Mouse (Mus musculus) liver, postnatal 0 days (tissue): ENCODE measurements around the gene Top1. TPM values are rescaled to one million over a fixed set of nuclear protein-coding genes. Genes with fewer than 3 reads are reported as not detected.

Experiments used
- ATAC-seq: fragments of 200-750 bp; cut with Nextera tagmentation; 2 replicates; pipeline ENCODE4 v1.8.0; 2017; ENCODE audit warnings: mild to moderate bottlenecking, moderate library complexity
- DNase-seq: peaks from one replicate; pipeline ENCODE4 v3.0.0-alpha.2; 2016
- H3K27ac ChIP-seq: fragments of 300-500 bp; sonication (generic); 2 replicates; pipeline ENCODE4 v1.5.1; 2014; ENCODE audit warnings: antibody characterized with exemption, moderate library complexity, mild to moderate bottlenecking, low read depth
- H3K27me3 ChIP-seq: fragments of 300-500 bp; sonication (generic); 2 replicates; pipeline ENCODE4 v1.6.1; 2014; ENCODE audit warnings: low read length, control low read depth, mixed read lengths; ENCODE audit not compliant: insufficient read depth
- H3K36me3 ChIP-seq: fragments of 300-500 bp; sonication (generic); replicated peaks from 2 replicates; pipeline ENCODE4 v1.6.1; 2014; ENCODE audit warnings: mild to moderate bottlenecking, control low read depth, low read length, moderate library complexity, mixed read lengths; ENCODE audit not compliant: insufficient read depth
- H3K4me1 ChIP-seq: fragments of 300-500 bp; sonication (generic); 2 replicates; pipeline ENCODE4 v1.6.1; 2014; ENCODE audit warnings: antibody characterized with exemption, mild to moderate bottlenecking, control low read depth; ENCODE audit not compliant: insufficient read depth
- H3K4me2 ChIP-seq: fragments of 300-500 bp; sonication (generic); 2 replicates; pipeline ENCODE4 v1.6.1; 2014; ENCODE audit warnings: low read depth, mild to moderate bottlenecking, low read length, moderate library complexity, mixed read lengths
- H3K4me3 ChIP-seq: fragments of 300-500 bp; sonication (generic); 2 replicates; pipeline ENCODE4 v1.5.1; 2014; ENCODE audit warnings: low read depth, low read length
- H3K9ac ChIP-seq: fragments of 300-500 bp; sonication (generic); replicated peaks from 2 replicates; pipeline ENCODE4 v1.6.1; 2014; ENCODE audit warnings: mild to moderate bottlenecking, moderate library complexity
- H3K9me3 ChIP-seq: fragments of 300-500 bp; sonication (generic); 2 replicates; pipeline ENCODE4 v1.6.1; 2016; ENCODE audit warnings: mild to moderate bottlenecking, control low read depth, low read length, mixed read lengths
- CTCF ChIP-seq: sonication (generic); IDR thresholded peaks from 2 replicates; pipeline ENCODE4 v1.5.1; 2016; ENCODE audit warnings: antibody characterized with exemption, low read depth
- EP300 ChIP-seq: IDR thresholded peaks from 2 replicates; pipeline ENCODE4 v1.6.1; 2016; ENCODE audit warnings: antibody characterized with exemption, low read depth, mild to moderate bottlenecking
- WGBS: fragments of 180-500 bp; shearing (Covaris S2); extraction: QIAGEN DNeasy Blood & Tissue Kit; methylation state at CpG from one replicate; pipeline ENCODE4 v1.1.7; 2014; ENCODE audit not compliant: insufficient replicate concordance; 5-methylcytosine and 5-hydroxymethylcytosine counted together
- polyA plus RNA-seq: library from polyadenylated mRNA; unstranded; fragments of >200 nt; fragmentation: Nextera tagmentation; extraction: Ambion mirVana; gene quantifications from 2 replicates; pipeline ENCODE4 v1.2.1, GENCODE M21; 2015

Gene Top1
- polyA plus RNA-seq, 1 experiment from 2014 or later, result 30.5 TPM

- H3K36me3 ChIP-seq, result no peaks in the 10 kb centered on the region
- ATAC-seq (peak; percentile 21; the same call in 1 of the 2 replicates), DNase-seq (no peak)
- no peak overlapping the region for H3K27ac ChIP-seq
- WGBS, result 77% methylated on average over 12 of the region's 12 CpGs
- H3K4me2 ChIP-seq, result no peak overlapping the region
- TF ChIP-seq EP300, result no peak
- TF ChIP-seq CTCF, result no peak
- no peak overlapping the region for H3K4me3 ChIP-seq
- no peaks in the 10 kb centered on the region for H3K27me3 ChIP-seq
- H3K9ac ChIP-seq, result no peak overlapping the region
- H3K9me3 ChIP-seq, result no peaks in the 10 kb centered on the region
- 0 out of 2 replicates have a peak, but pooled peaks cover 8% of the 10 kb centered on the region for H3K4me1 ChIP-seq
These were observed 16.8 kb upstream of the Top1 start for GRCm38 (mm10) chr2:160628666-160629527.

DNA sequence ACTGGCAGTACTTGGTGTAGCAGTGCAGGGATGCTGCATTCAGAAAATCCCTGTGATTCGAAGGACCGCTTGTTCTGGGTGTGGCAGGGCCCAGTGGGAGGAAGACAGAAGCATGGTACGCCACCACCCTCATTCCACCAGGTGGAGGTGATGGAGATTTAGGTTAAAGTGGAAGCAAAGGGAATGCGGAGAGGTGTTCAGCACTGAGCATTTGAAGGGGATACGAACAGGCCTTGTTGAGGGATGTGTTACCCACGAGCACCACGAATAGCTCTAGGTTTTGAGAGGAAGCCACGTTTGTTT is 16.2 kb upstream of the Top1 start:
- ATAC-seq, result no peak
- no peaks in the 10 kb centered on the region for H3K9me3 ChIP-seq
- no peak overlapping the region for H3K9ac ChIP-seq
- H3K36me3 ChIP-seq, result no peaks in the 10 kb centered on the region
- H3K4me3 ChIP-seq, result no peak overlapping the region
- H3K27me3 ChIP-seq, result no peaks in the 10 kb centered on the region
- DNase-seq, result no peak
- H3K4me1 ChIP-seq, result 0 out of 2 replicates have a peak, but pooled peaks cover 8% of the 10 kb centered on the region
- TF ChIP-seq EP300 (no peak), CTCF (no peak)
- no peak overlapping the region for H3K4me2 ChIP-seq
- WGBS, result 90% methylated on average over 8 of the region's 8 CpGs
- H3K27ac ChIP-seq, result no peak overlapping the region

DNA sequence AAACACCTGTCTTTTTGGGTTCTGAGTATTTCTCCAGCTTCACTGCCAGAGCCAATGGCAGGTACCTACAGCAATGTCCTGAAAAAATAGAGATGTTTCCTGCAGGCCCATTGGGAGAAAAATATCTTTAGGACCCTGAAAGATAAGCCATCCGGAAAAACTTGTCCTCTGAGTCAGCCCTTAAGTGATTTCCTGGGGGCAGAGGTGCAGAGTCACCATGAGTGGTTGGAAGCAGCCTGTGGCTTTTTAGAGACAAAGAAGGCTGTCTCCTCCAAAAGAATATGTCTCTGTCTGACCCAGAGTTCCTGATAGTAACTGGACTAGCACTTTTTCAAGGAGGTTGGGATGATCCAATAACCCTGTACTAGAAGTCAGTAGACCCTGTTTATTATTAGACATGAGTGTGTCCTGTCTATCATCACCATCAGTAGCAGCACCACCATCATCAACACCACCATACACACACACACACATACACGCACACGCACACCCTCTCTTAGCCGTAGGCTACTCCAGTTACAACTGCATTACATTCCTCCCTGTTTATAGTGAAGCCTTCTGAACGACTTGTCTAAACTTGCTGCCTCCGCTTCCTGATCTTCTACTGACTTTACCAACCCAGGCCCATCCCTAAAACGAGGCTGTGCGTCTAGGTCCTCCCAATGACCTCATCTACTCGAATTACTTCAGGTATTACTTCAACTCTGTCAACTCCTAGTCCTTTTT is 14.7 kb upstream of the Top1 start:
- H3K4me1 ChIP-seq, result 0 out of 2 replicates have a peak, but pooled peaks cover 8% of the 10 kb centered on the region
- TF ChIP-seq CTCF, result no peak
- TF ChIP-seq EP300, result no peak
- no peaks in the 10 kb centered on the region for H3K27me3 ChIP-seq
- DNase-seq, result no peak
- H3K36me3 ChIP-seq, result no peaks in the 10 kb centered on the region
- H3K27ac ChIP-seq, result no peak overlapping the region
- 86% methylated on average over 9 of the region's 9 CpGs for WGBS
- no peaks in the 10 kb centered on the region for H3K9me3 ChIP-seq
- no peak for ATAC-seq
- no peak overlapping the region for H3K9ac ChIP-seq
- H3K4me2 ChIP-seq, result no peak overlapping the region
- H3K4me3 ChIP-seq, result no peak overlapping the region

- H3K4me2 ChIP-seq, result no peak overlapping the region
- 80% methylated on average over 13 of the region's 13 CpGs for WGBS
- no peak for ATAC-seq
These were observed 5.6 kb upstream of the Top1 start for GRCm38 (mm10) chr2:160639911-160640717.

GRCm38 (mm10) chr2:160641176-160641575 is 4.5 kb upstream of the Top1 start:
- 60% methylated on average over 2 of the region's 2 CpGs for WGBS

More at GRCm38 (mm10) chr2:160639911-160640717, 5.6 kb upstream of the Top1 start:
- Histone ChIP-seq H3K36me3 (no peaks in the 10 kb centered on the region), H3K4me3 (no peak overlapping the region), H3K27me3 (no peaks in the 10 kb centered on the region), H3K9ac (no peak overlapping the region), H3K9me3 (no peaks in the 10 kb centered on the region), H3K4me1 (peaks cover under 1% of the 10 kb centered on the region; the same call in 1 of the 2 replicates), H3K27ac (no peak overlapping the region)
- TF ChIP-seq EP300 (no peak), CTCF (no peak)
- no peak for DNase-seq

More at GRCm38 (mm10) chr2:160641176-160641575, 4.5 kb upstream of the Top1 start:
- no peaks in the 10 kb centered on the region for H3K36me3 ChIP-seq
- TF ChIP-seq CTCF, result no peak
- TF ChIP-seq EP300, result no peak
- H3K27me3 ChIP-seq, result no peaks in the 10 kb centered on the region
- H3K9ac ChIP-seq, result no peak overlapping the region
- no peaks in the 10 kb centered on the region for H3K9me3 ChIP-seq
- ATAC-seq (no peak), DNase-seq (no peak)
- no peak overlapping the region for H3K4me2 ChIP-seq
- H3K4me1 ChIP-seq, result peaks cover 4% of the 10 kb centered on the region; the same call in 1 of the 2 replicates
- no peak overlapping the region for H3K27ac ChIP-seq
- no peak overlapping the region for H3K4me3 ChIP-seq
